Mouse (Mus musculus): Measurements from ENCODE around the gene Olfr750.
A peak's percentile ranks its signal among the peaks of the same experiment; 100 is the strongest.

The Olfr750 gene

GRCm38 (mm10) chr14:51026391-51027133 is 47.7 kb downstream of the Olfr750 start:
- DNase-seq: peak; percentile 46

- no peak for DNase-seq
Observed at GRCm38 (mm10) chr14:51024820-51025219, 49.4 kb downstream of the Olfr750 start.

GRCm38 (mm10) chr14:51023457-51023856 is 50.8 kb downstream of the Olfr750 start:
- no peak for DNase-seq

GRCm38 (mm10) chr14:51017256-51017655 is 57.0 kb downstream of the Olfr750 start:
- no peak for DNase-seq

All from layer of hippocampus, adult 9-11 months (tissue).